Mouse (Mus musculus) embryonic facial prominence, embryonic 14.5 days (tissue): Measurements from ENCODE around the gene Gab1. TPM values are rescaled to one million over a fixed set of nuclear protein-coding genes. Genes with fewer than 3 reads are reported as not detected.
"Not testable (repeated sequence)": the region's sequence is repeated elsewhere in the genome, so short reads cannot be mapped to it uniquely, and the experiment has no call there.

Experiments used
- ATAC-seq: fragments of 200-750 bp; cut with Nextera tagmentation; 2 replicates; pipeline ENCODE4 v1.8.0; 2017; ENCODE audit warnings: low read depth, moderate number of reproducible peaks, moderate TSS enrichment
- DNase-seq: peaks from one replicate; pipeline ENCODE4 v3.0.0-alpha.2; 2015; ENCODE audit warnings: low spot score
- H3K27ac ChIP-seq: fragments of 300-500 bp; sonication (generic); replicated peaks from 2 replicates; pipeline ENCODE4 v1.5.1; 2014; ENCODE audit warnings: low read depth, mild to moderate bottlenecking, low read length, moderate library complexity
- H3K27me3 ChIP-seq: fragments of 300-500 bp; sonication (generic); replicated peaks from 2 replicates; pipeline ENCODE4 v1.6.1; 2014; ENCODE audit warnings: low read length; ENCODE audit not compliant: control insufficient read depth, insufficient read depth
- H3K36me3 ChIP-seq: fragments of 300-500 bp; sonication (generic); 2 replicates; pipeline ENCODE4 v1.6.1; 2014; ENCODE audit warnings: low read length, mixed read lengths; ENCODE audit not compliant: control insufficient read depth, insufficient read depth
- H3K4me1 ChIP-seq: fragments of 300-500 bp; sonication (generic); 2 replicates; pipeline ENCODE4 v1.6.1; 2014; ENCODE audit warnings: antibody characterized with exemption, low read length; ENCODE audit not compliant: control insufficient read depth, insufficient read depth
- H3K4me2 ChIP-seq: fragments of 300-500 bp; sonication (generic); 2 replicates; pipeline ENCODE4 v1.6.1; 2014; ENCODE audit warnings: low read depth, mild to moderate bottlenecking, low read length, moderate library complexity, mixed read lengths
- H3K4me3 ChIP-seq: fragments of 300-500 bp; sonication (generic); 2 replicates; pipeline ENCODE4 v1.5.1; 2014; ENCODE audit warnings: low read depth, mild to moderate bottlenecking, low read length
- H3K9ac ChIP-seq: fragments of 300-500 bp; sonication (generic); 2 replicates; pipeline ENCODE4 v1.6.1; 2014; ENCODE audit warnings: low read depth, mild to moderate bottlenecking, low read length, moderate library complexity, mixed read lengths
- H3K9me3 ChIP-seq: fragments of 300-500 bp; sonication (generic); 2 replicates; pipeline ENCODE4 v1.6.1; 2016; ENCODE audit warnings: low read length; ENCODE audit not compliant: control insufficient read depth
- WGBS: fragments of 180-500 bp; shearing (Covaris S2); extraction: QIAGEN DNeasy Blood & Tissue Kit; methylation state at CpG from one replicate; pipeline ENCODE4 v1.1.7; 2014; 5-methylcytosine and 5-hydroxymethylcytosine counted together
- polyA plus RNA-seq: library from polyadenylated mRNA; unstranded; fragments of >200 nt; fragmentation: Nextera tagmentation; extraction: Ambion mirVana; gene quantifications from 2 replicates; pipeline ENCODE4 v1.2.1, GENCODE M21; 2014

The Gab1 gene
- polyA plus RNA-seq, 1 experiment from 2014 or later, result 30.3 TPM

- 45% methylated on average over 7 of the region's 7 CpGs for WGBS
Measured at GRCm38 (mm10) chr8:80752429-80752828, 127.9 kb downstream of the Gab1 start.

DNA sequence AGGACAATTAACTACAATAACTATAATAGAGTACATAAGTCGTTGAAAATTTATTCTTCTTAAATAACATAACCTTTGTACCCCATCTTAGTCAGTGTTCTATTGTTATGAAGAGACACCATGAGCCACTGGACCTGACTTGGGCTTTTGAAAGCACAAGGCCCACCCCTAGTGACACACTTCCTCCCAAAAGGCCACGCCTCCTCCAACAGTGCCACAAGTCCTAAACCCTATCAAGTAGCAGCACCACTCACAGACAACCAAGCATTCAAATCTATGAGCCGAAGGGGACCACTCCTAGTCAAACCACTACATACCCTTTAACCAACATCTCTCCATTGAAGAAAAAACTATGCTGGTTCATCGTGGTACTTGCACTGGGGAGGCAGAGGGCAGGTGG, 131.2 kb downstream of the Gab1 start:
- DNase-seq (no peak), ATAC-seq (no peak)
- Histone ChIP-seq H3K9me3 (no peaks in the 10 kb centered on the region), H3K27ac (no peak overlapping the region), H3K4me1 (no peaks in the 10 kb centered on the region), H3K9ac (no peak overlapping the region), H3K4me2 (no peak overlapping the region), H3K27me3 (no peaks in the 10 kb centered on the region), H3K4me3 (no peak overlapping the region), H3K36me3 (no peaks in the 10 kb centered on the region)
- 86% methylated on average over 4 of the region's 4 CpGs for WGBS

More at GRCm38 (mm10) chr8:80752429-80752828, 127.9 kb downstream of the Gab1 start:
- no peaks in the 10 kb centered on the region for H3K27me3 ChIP-seq
- ATAC-seq, result no peak
- H3K4me3 ChIP-seq, result no peak overlapping the region
- H3K9me3 ChIP-seq, result no peaks in the 10 kb centered on the region
- no peaks in the 10 kb centered on the region for H3K4me1 ChIP-seq
- no peak overlapping the region for H3K27ac ChIP-seq
- no peak for DNase-seq
- H3K36me3 ChIP-seq, result no peaks in the 10 kb centered on the region
- no peak overlapping the region for H3K4me2 ChIP-seq
- no peak overlapping the region for H3K9ac ChIP-seq

GRCm38 (mm10) chr8:80739932-80740331, 140.4 kb downstream of the Gab1 start:
- peak overlapping the region; percentile 93 for H3K27ac ChIP-seq
- DNase-seq, result no peak
- peaks cover 11% of the 10 kb centered on the region for H3K36me3 ChIP-seq
- H3K4me3 ChIP-seq, result peak overlapping the region; percentile 95
- ATAC-seq, result 0 out of 2 replicates have a peak, but pooled peaks have one; percentile 16
- H3K9ac ChIP-seq, result peak overlapping the region; percentile 70
- H3K4me2 ChIP-seq, result peak overlapping the region; percentile 57
- H3K4me1 ChIP-seq, result peaks cover 6% of the 10 kb centered on the region
- 18% methylated on average over 14 of the region's 14 CpGs for WGBS
- H3K27me3 ChIP-seq, result no peaks in the 10 kb centered on the region
- H3K9me3 ChIP-seq, result no peaks in the 10 kb centered on the region

DNA sequence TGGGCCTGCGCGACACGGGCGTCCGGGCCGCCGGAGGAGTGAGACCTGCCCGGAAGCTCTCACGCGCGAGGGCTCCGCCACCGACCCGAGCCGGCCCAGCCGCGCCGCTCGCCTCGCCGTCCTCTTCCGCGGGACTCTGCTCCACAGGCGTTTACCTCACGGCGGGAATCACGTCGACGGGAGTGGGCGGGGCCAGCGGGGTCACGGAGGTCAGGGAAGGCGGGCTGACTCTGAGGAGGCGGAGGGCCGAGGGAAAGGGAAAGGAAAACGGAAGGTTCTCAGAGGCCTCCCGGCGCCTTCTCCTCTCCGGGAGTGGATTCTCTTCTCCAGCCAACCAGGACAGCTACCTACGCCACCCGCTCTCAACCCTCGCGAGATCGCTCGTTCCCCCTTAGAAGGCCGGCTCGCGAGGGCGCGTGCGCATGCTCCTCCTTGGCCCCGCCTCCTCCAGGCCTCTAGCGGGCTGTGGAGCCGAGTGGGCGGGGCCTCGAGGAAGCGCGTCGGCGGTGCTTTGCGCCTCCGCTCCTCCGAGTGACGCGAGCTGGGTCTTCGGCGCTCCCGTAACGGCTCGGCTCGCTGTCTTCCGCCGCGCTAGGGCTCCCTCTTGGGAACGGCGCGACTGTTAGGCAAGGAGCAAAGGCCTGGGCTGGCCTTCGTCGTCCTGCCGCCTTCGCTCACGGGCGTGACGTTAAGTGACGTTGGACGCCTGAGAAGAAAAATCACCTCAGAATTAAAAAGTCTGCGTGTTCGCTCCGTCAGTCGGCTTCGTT, 141.0 kb downstream of the Gab1 start, which contains the start of gene Smarca5:
Gene Smarca5 (minus strand): TSS at position 343 of the 770 bp plus-strand sequence.
- DNase-seq (peak; percentile 95), ATAC-seq (peak; percentile 96)
- not testable (repeated sequence) for H3K9me3 ChIP-seq, H3K4me1 ChIP-seq, H3K27me3 ChIP-seq
- WGBS, result 2% methylated on average over 55 of the region's 91 CpGs
- H3K9ac ChIP-seq, result peak within 1 kb of the TSS; percentile 97
- H3K4me2 ChIP-seq, result peak within 1 kb of the TSS; percentile 64
- H3K36me3 ChIP-seq, result peaks cover 11% of the 10 kb centered on the region
- H3K4me3 ChIP-seq, result peak within 1 kb of the TSS; percentile 95
- peak within 1 kb of the TSS; percentile 99 for H3K27ac ChIP-seq

DNA sequence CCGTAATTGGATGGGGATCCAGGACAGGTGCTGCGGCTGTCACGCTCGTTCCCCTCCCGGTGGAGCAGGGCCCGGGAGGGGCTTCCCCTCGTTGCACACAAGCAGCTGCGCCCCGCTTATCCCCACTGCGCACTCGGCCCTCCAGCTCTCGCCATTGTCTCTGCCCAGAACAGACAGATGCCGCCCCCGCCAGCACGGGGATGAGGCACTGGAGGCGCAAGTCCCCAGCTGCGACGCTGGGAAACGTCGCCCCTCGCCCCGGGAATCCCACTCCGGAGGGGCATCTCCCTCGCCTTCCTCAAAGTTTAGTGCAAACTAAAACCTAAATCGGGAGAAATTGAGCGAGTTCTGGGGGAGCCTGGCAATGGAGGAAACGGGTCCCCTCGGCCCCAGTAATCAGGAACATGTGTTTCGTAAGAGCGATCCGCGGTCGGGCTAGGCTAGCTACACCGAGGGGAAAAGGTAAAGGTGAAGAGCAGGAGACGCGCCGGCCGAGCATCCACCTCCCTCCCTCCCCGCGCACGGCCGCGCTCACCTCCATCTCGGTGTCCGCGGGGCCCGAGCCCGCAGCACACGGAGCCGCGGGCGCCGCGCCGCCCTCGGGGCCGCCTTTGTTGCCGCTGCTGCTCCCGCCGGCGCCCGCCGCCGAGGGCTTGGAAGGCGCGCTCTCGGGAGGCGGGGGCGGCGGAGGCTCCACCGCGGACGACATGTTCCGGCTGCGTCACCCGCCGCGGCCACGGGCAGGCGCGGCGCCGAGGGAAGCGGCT, 141.7 kb downstream of the Gab1 start:
- H3K9ac ChIP-seq, result peak overlapping the region; percentile 97
- peaks cover 6% of the 10 kb centered on the region for H3K4me1 ChIP-seq
- H3K36me3 ChIP-seq, result peaks cover 18% of the 10 kb centered on the region
- under 1% methylated on average over 31 of the region's 84 CpGs for WGBS
- peak overlapping the region; percentile 99 for H3K27ac ChIP-seq
- peak overlapping the region; percentile 95 for H3K4me3 ChIP-seq
- no peaks in the 10 kb centered on the region for H3K27me3 ChIP-seq
- H3K4me2 ChIP-seq, result peak overlapping the region; percentile 64
- ATAC-seq (peak; percentile 77), DNase-seq (peak; percentile 83)
- no peaks in the 10 kb centered on the region for H3K9me3 ChIP-seq

DNA sequence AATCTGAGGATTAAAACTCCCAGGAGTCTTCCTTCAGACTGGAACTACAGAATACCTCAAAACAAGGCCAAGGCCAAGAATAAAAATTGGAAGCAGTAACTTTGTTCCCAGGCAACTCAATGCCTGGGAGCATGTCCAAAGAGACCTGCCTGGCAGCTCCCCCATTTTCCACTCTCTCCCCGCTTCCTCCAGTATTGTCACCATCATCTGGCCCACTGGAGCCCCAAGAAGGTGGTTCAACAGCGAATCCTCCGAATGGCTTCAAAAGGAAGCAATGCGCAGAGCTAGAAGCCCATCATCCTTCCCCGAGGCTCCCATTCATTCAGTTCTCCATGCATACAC, 142.3 kb downstream of the Gab1 start:
- H3K4me1 ChIP-seq, result peaks cover 6% of the 10 kb centered on the region

DNA sequence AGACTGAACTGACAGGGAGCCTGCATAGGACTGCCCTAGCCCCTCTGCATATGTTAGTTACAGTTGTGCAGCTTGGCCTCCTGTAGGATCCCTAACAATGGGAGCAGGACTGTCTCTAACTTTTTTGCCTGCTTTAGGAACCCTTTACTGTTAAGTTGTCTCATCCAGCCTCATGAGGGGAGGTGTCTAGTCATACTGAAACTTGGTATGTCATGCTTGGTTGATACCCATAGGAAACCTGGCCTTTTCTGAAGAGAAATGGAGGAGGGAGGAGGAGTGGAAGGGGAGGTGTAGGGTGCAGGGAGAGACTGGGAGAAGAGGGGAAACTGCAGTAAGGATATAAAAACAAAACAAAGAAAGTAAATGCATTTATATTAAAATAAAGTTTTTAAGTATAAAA, 148.0 kb downstream of the Gab1 start:
- no peaks in the 10 kb centered on the region for H3K27me3 ChIP-seq
- no peak for ATAC-seq
- H3K9me3 ChIP-seq, result no peaks in the 10 kb centered on the region
- no peak overlapping the region for H3K4me2 ChIP-seq
- no peak overlapping the region for H3K27ac ChIP-seq
- no peak overlapping the region for H3K9ac ChIP-seq
- DNase-seq, result no peak
- no peak overlapping the region for H3K4me3 ChIP-seq
- H3K4me1 ChIP-seq, result peaks cover under 1% of the 10 kb centered on the region; the same call in 1 of the 2 replicates
- H3K36me3 ChIP-seq, result peaks cover 68% of the 10 kb centered on the region

More for the DNA sequence above, 142.3 kb downstream of the Gab1 start:
- Histone ChIP-seq H3K27me3 (no peaks in the 10 kb centered on the region), H3K9me3 (no peaks in the 10 kb centered on the region), H3K27ac (peak overlapping the region; percentile 99), H3K36me3 (peaks cover 22% of the 10 kb centered on the region), H3K4me2 (peak overlapping the region; percentile 64), H3K9ac (peak overlapping the region; percentile 97), H3K4me3 (peak overlapping the region; percentile 95)
- 1% methylated on average over 5 of the region's 5 CpGs for WGBS
- ATAC-seq (no peak), DNase-seq (no peak)

DNA sequence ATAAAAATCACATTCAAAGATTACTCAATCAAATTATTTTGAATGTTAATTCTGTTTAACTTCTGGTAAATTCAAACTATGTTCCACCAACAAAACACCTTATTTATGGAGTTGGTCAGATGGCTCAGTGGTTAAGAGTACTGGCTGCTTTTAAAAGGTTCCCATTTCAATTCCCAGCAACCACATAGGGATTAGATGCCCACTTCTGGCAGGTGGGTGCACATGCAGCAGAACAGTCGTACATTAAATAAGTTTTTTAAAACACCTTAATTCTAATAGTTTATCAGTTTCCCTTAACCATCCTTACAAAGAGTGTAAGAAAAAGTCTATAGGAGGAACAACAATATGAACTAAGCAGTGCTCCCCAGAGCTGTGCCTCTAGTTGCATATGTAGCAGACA, 165.9 kb downstream of the Gab1 start:
- no peak overlapping the region for H3K4me2 ChIP-seq
- H3K36me3 ChIP-seq, result peaks cover 76% of the 10 kb centered on the region
- no peaks in the 10 kb centered on the region for H3K27me3 ChIP-seq
- no peak overlapping the region for H3K9ac ChIP-seq
- no peak for DNase-seq
- H3K9me3 ChIP-seq, result 0 out of 2 replicates have a peak, but pooled peaks cover 5% of the 10 kb centered on the region
- no peaks in the 10 kb centered on the region for H3K4me1 ChIP-seq
- no peak overlapping the region for H3K4me3 ChIP-seq
- ATAC-seq, result no peak
- no peak overlapping the region for H3K27ac ChIP-seq
- WGBS, result 86% methylated on average over 1 of the region's 1 CpGs
